17 mouse cellular contexts compared by ENCODE assay signal in genomic region chr1:86432778-86433177, GRCm38 (mm10). TPM values are rescaled to one million over a fixed set of nuclear protein-coding genes. Genes with fewer than 3 reads are reported as not detected.
DNase-seq lines count a peak whose midpoint lies in the region; ATAC-seq and TF ChIP-seq lines count a peak whose summit lies in the region.
"Had no signal": no experiment of that assay in that cellular context is flagged by ENCODE, and none has a peak within 500 bp of the region (broad histone marks: within the 10 kb centered on the region; RNA-seq: fewer than 3 reads in every experiment).

No protein-coding gene starts in this region.

- TF ChIP-seq POLR2A in testis, adult 2 months (IDR thresholded peaks at IDR 0.05; ENCODE audit: control insufficient read depth, low read depth, low read length): no peak

- WGBS in hindbrain, embryonic 10.5 days: 87% methylated on average over 4 of the region's 4 CpGs
- WGBS in hindbrain, postnatal 0 days: 84% methylated on average over 4 of the region's 4 CpGs
- WGBS in limb, embryonic 12.5 days: 90% methylated on average over 4 of the region's 4 CpGs
- WGBS in stomach, postnatal 0 days: 53% methylated on average over 4 of the region's 4 CpGs

- no peak for TF ChIP-seq EP300 in stomach, postnatal 0 days (optimal IDR thresholded peaks at IDR 0.05)

- no peak for DNase-seq in hindbrain, embryonic 10.5 days (ENCODE audit: low spot score)
- DNase-seq in hindbrain, postnatal 0 days (ENCODE audit: low spot score): no peak
- no peak for DNase-seq in testis, postnatal 10 days (ENCODE audit: low spot score)
- no peak for DNase-seq in stomach, postnatal 0 days (ENCODE audit: low spot score)
- no peak for DNase-seq in spleen, postnatal 14 days (ENCODE audit: low spot score in 2 of 2)
- no peak for DNase-seq in right cerebral cortex, postnatal 25 days
- DNase-seq: adrenal gland, postnatal 36 days; gastrocnemius, postnatal 36 days; kidney, adult 2 months; left cerebral cortex, postnatal 4 days; lung, postnatal 36 days had no signal

- H3K4me3 ChIP-seq in hindbrain, embryonic 10.5 days: no peak overlapping the region
- H3K4me3 ChIP-seq in hindbrain, postnatal 0 days (ENCODE audit: low read length): no peak overlapping the region
- peak overlapping the region; percentile 84 for H3K4me3 ChIP-seq in testis, adult 2 months (ENCODE audit: control insufficient read depth, low read depth, low read length)
- H3K4me3 ChIP-seq in limb, embryonic 12.5 days (replicated peaks): no peak overlapping the region
- H3K4me3 ChIP-seq in stomach, postnatal 0 days (ENCODE audit: low read depth, low read length): no peak overlapping the region

- no peaks in the 10 kb centered on the region for H3K36me3 ChIP-seq in hindbrain, embryonic 10.5 days
- H3K36me3 ChIP-seq in hindbrain, postnatal 0 days (ENCODE audit: insufficient read depth, low read length): no peaks in the 10 kb centered on the region
- no peaks in the 10 kb centered on the region for H3K36me3 ChIP-seq in testis, adult 2 months (ENCODE audit: control insufficient read depth, insufficient read depth, low read length)
- H3K36me3 ChIP-seq in limb, embryonic 12.5 days: no peaks in the 10 kb centered on the region
- no peaks in the 10 kb centered on the region for H3K36me3 ChIP-seq in stomach, postnatal 0 days (ENCODE audit: control insufficient read depth, insufficient read depth, low read length)

- H3K4me1 ChIP-seq in hindbrain, embryonic 10.5 days (replicated peaks): peaks cover 58% of the 10 kb centered on the region
- peaks cover 15% of the 10 kb centered on the region for H3K4me1 ChIP-seq in hindbrain, postnatal 0 days (ENCODE audit: insufficient read depth, low read length)
- peaks cover 20% of the 10 kb centered on the region for H3K4me1 ChIP-seq in testis, adult 2 months (ENCODE audit: control insufficient read depth, insufficient read depth, low read length)
- peaks cover 27% of the 10 kb centered on the region for H3K4me1 ChIP-seq in limb, embryonic 12.5 days (replicated peaks)
- peaks cover 15% of the 10 kb centered on the region for H3K4me1 ChIP-seq in stomach, postnatal 0 days (replicated peaks; ENCODE audit: control insufficient read depth, insufficient read depth)

- H3K9ac ChIP-seq in hindbrain, postnatal 0 days (replicated peaks; ENCODE audit: low read length): no peak overlapping the region
- no peak overlapping the region for H3K9ac ChIP-seq in limb, embryonic 12.5 days (replicated peaks)
- no peak overlapping the region for H3K9ac ChIP-seq in stomach, postnatal 0 days (ENCODE audit: low read length)

- H3K4me2 ChIP-seq in hindbrain, postnatal 0 days (ENCODE audit: low read depth, low read length): no peak overlapping the region
- H3K4me2 ChIP-seq in limb, embryonic 12.5 days: no peak overlapping the region
- H3K4me2 ChIP-seq in stomach, postnatal 0 days (replicated peaks; ENCODE audit: low read depth): no peak overlapping the region

- H3K27ac ChIP-seq in hindbrain, embryonic 10.5 days: peak overlapping the region; percentile 100
- no peak overlapping the region for H3K27ac ChIP-seq in hindbrain, postnatal 0 days
- H3K27ac ChIP-seq in testis, adult 2 months (ENCODE audit: control insufficient read depth, insufficient read depth, low read depth, low read length): peak overlapping the region; percentile 52
- 0 out of 2 replicates have a peak overlapping the region, but pooled peaks have one; percentile 97 for H3K27ac ChIP-seq in limb, embryonic 12.5 days
- H3K27ac ChIP-seq in stomach, postnatal 0 days (replicated peaks): peak overlapping the region; percentile 30; the same call in 1 of the 2 replicates

- TF ChIP-seq CTCF in hindbrain, postnatal 0 days (IDR thresholded peaks at IDR 0.05; ENCODE audit: low read depth): no peak
- TF ChIP-seq CTCF in testis, adult 2 months (IDR thresholded peaks at IDR 0.05; ENCODE audit: control insufficient read depth, insufficient read depth, insufficient replicate concordance, low read depth, low read length): no peak
- no peak for TF ChIP-seq CTCF in stomach, postnatal 0 days (IDR thresholded peaks at IDR 0.05; ENCODE audit: low read depth)

- no peaks in the 10 kb centered on the region for H3K9me3 ChIP-seq in hindbrain, embryonic 10.5 days
- no peaks in the 10 kb centered on the region for H3K9me3 ChIP-seq in hindbrain, postnatal 0 days (ENCODE audit: low read length)
- no peaks in the 10 kb centered on the region for H3K9me3 ChIP-seq in limb, embryonic 12.5 days
- H3K9me3 ChIP-seq in stomach, postnatal 0 days (ENCODE audit: control insufficient read depth, low read length): no peaks in the 10 kb centered on the region

- no peaks in the 10 kb centered on the region for H3K27me3 ChIP-seq in hindbrain, embryonic 10.5 days (ENCODE audit: insufficient read depth, poor library complexity, severe bottlenecking)
- H3K27me3 ChIP-seq in hindbrain, postnatal 0 days (ENCODE audit: insufficient read depth, low read length): no peaks in the 10 kb centered on the region
- no peaks in the 10 kb centered on the region for H3K27me3 ChIP-seq in testis, adult 2 months (ENCODE audit: control insufficient read depth, insufficient read depth, low read length)
- no peaks in the 10 kb centered on the region for H3K27me3 ChIP-seq in limb, embryonic 12.5 days
- H3K27me3 ChIP-seq in stomach, postnatal 0 days (ENCODE audit: control insufficient read depth, insufficient read depth, low read length): no peaks in the 10 kb centered on the region
- H3K27me3 ChIP-seq: CH12.LX had no signal

- no peak for ATAC-seq in hindbrain, postnatal 0 days
- ATAC-seq in limb, embryonic 12.5 days (ENCODE audit: insufficient number of reproducible peaks, insufficient read depth, low FRiP score, low TSS enrichment, low read depth): no peak
- ATAC-seq in stomach, postnatal 0 days (ENCODE audit: low FRiP score, low TSS enrichment): no peak

RNA-seq across cellular contexts. Expression of gene Tex44, which starts 6.6 kb away (rescaled TPM):
- not detected in 2 replicates for polyA plus RNA-seq in hindbrain, embryonic 10.5 days (2016; fragmentation: Nextera tagmentation; extraction: Ambion mirVana)
- total RNA-seq in hindbrain, postnatal 0 days (2014; rRNA removed): not detected in 2 replicates
- polyA plus RNA-seq in hindbrain, postnatal 0 days (2015; fragmentation: Nextera tagmentation; extraction: Ambion mirVana): not detected in 2 replicates
- polyA plus RNA-seq in testis, adult 2 months (2012; rRNA removed): 140 and 142 TPM in 2 replicates
- not detected in 2 replicates for polyA plus RNA-seq in limb, embryonic 12.5 days (2016; fragmentation: Nextera tagmentation; extraction: Ambion mirVana)
- not detected in 2 replicates for polyA plus RNA-seq in stomach, postnatal 0 days (2015; fragmentation: Nextera tagmentation; extraction: Ambion mirVana)
- total RNA-seq: adrenal gland, postnatal 36 days; CH12.LX; gastrocnemius, postnatal 36 days; heart, postnatal 25 days; layer of hippocampus, adult 8-10 months; left cerebral cortex, postnatal 4 days had no signal
- polyA plus RNA-seq: kidney, adult 2 months; neural tube, embryonic 14.5 days had no signal

RNA-seq across cellular contexts. Expression of gene Nmur1, which starts 6.8 kb away (rescaled TPM):
- polyA plus RNA-seq in hindbrain, embryonic 10.5 days (2016; fragmentation: Nextera tagmentation; extraction: Ambion mirVana): 0.12 TPM in 1 of 2 replicates, not detected in the other
- 0.16 TPM in 1 of 2 replicates, not detected in the other for total RNA-seq in hindbrain, postnatal 0 days (2014; rRNA removed)
- 0.16 and 0.24 TPM in 2 replicates for polyA plus RNA-seq in hindbrain, postnatal 0 days (2015; fragmentation: Nextera tagmentation; extraction: Ambion mirVana)
- 11.7 and 23.8 TPM in 2 replicates for polyA plus RNA-seq in testis, adult 2 months (2012; rRNA removed)
- not detected in 2 replicates for polyA plus RNA-seq in limb, embryonic 12.5 days (2016; fragmentation: Nextera tagmentation; extraction: Ambion mirVana)
- polyA plus RNA-seq in stomach, postnatal 0 days (2015; fragmentation: Nextera tagmentation; extraction: Ambion mirVana): 0.52 and 0.56 TPM in 2 replicates
- total RNA-seq: adrenal gland, postnatal 36 days; CH12.LX; gastrocnemius, postnatal 36 days; heart, postnatal 25 days; layer of hippocampus, adult 8-10 months had no signal
- polyA plus RNA-seq: neural tube, embryonic 14.5 days had no signal

Comparison
In these comparisons a context has a peak if more than half of its experiments do, and no peak if none do; other contexts are left out.
1. RNA of gene Tex44, which starts 6.6 kb away (polyA plus RNA-seq): 140 to 142 TPM in testis, adult 2 months; not detected in hindbrain, embryonic 10.5 days, not detected in hindbrain, postnatal 0 days, not detected in limb, embryonic 12.5 days and not detected in stomach, postnatal 0 days; every median in the first group is over 100 times any median in the second.